8 mouse cellular contexts compared by ENCODE assay signal in the genomic region with DNA sequence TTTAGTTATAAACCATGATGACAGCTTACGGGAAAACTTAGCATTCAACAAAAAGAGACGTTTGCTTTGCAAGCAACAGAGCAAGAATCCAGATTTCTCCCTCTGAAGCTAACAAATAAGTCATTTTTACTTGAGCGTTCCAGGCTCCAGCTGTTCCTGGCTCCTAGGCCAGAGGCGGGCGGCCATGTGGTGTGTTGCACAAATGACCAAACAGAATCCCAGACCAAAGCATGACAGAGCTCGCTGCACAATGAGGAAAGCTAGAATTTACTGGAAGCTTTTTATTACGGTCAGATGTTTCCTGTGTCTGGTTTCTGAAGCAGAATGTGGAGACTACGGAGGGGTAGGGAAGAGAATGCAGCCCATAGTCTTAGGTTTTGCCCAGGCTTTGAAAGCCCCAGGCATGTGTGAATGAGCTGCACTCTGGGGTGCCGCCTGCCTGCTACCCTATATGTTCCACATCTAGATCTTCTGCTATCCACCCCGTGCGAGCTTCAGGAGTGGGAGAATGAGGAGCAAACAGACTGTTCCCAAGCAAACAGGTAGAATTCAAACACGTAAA.
DNase-seq lines count a peak whose midpoint lies in the region; TF ChIP-seq lines count a peak whose summit lies in the region.

No protein-coding gene starts in this region.

- WGBS in olfactory bulb, adult 2 months = 41% methylated on average over 12 of the region's 12 CpGs

- peak overlapping the region; percentile 82 for H3K27ac ChIP-seq in embryonic fibroblast, embryonic 13.5 days (ENCODE audit: insufficient read depth, low read length)
- H3K27ac ChIP-seq in olfactory bulb, adult 2 months (ENCODE audit: insufficient read depth, low read depth, low read length) = peak overlapping the region; percentile 73

- H3K4me1 ChIP-seq in embryonic fibroblast, embryonic 13.5 days (ENCODE audit: control insufficient read depth, insufficient read depth, low read length) = peaks cover 23% of the 10 kb centered on the region
- peaks cover 59% of the 10 kb centered on the region for H3K4me1 ChIP-seq in olfactory bulb, adult 2 months (ENCODE audit: control insufficient read depth, insufficient read depth, low read length)

- peak; percentile 54 for DNase-seq in layer of hippocampus, adult 9-11 months
- no peak for DNase-seq in layer of hippocampus, postnatal 10 days (ENCODE audit: low spot score in 2 of 2)
- DNase-seq in kidney, adult 9 months = peak; percentile 48
- DNase-seq in right cerebral cortex, postnatal 14 days = no peak
- no peak for DNase-seq in thymus, postnatal 14 days
- no peak for DNase-seq in cerebellum, postnatal 25 days

- TF ChIP-seq POLR2A in embryonic fibroblast, embryonic 13.5 days (IDR thresholded peaks at IDR 0.05; ENCODE audit: low read depth, low read length) = no peak
- TF ChIP-seq POLR2A in olfactory bulb, adult 2 months (IDR thresholded peaks at IDR 0.05; ENCODE audit: insufficient read depth, low read depth, low read length) = no peak

- no peak for TF ChIP-seq CTCF in embryonic fibroblast, embryonic 13.5 days (IDR thresholded peaks at IDR 0.05; ENCODE audit: borderline replicate concordance, insufficient read depth, low read length)
- no peak for TF ChIP-seq CTCF in olfactory bulb, adult 2 months (IDR thresholded peaks at IDR 0.05; ENCODE audit: insufficient read depth, low read depth, low read length)

- no peak overlapping the region for H3K4me3 ChIP-seq in embryonic fibroblast, embryonic 13.5 days (ENCODE audit: insufficient read depth, low read length)
- H3K4me3 ChIP-seq in olfactory bulb, adult 2 months (ENCODE audit: insufficient read depth, low read depth, low read length) = no peak overlapping the region

Comparison
In these comparisons a context has a peak if more than half of its experiments do, and no peak if none do; other contexts are left out.
1. DNase-seq: peak in layer of hippocampus, adult 9-11 months (single experiment) and kidney, adult 9 months (single experiment); none in layer of hippocampus, postnatal 10 days (0 of 2), right cerebral cortex, postnatal 14 days (single experiment), thymus, postnatal 14 days (single experiment) and cerebellum, postnatal 25 days (0 of 2).